Mouse (Mus musculus): ENCODE measurements around the gene Fzd10.

Gene Fzd10

DNA sequence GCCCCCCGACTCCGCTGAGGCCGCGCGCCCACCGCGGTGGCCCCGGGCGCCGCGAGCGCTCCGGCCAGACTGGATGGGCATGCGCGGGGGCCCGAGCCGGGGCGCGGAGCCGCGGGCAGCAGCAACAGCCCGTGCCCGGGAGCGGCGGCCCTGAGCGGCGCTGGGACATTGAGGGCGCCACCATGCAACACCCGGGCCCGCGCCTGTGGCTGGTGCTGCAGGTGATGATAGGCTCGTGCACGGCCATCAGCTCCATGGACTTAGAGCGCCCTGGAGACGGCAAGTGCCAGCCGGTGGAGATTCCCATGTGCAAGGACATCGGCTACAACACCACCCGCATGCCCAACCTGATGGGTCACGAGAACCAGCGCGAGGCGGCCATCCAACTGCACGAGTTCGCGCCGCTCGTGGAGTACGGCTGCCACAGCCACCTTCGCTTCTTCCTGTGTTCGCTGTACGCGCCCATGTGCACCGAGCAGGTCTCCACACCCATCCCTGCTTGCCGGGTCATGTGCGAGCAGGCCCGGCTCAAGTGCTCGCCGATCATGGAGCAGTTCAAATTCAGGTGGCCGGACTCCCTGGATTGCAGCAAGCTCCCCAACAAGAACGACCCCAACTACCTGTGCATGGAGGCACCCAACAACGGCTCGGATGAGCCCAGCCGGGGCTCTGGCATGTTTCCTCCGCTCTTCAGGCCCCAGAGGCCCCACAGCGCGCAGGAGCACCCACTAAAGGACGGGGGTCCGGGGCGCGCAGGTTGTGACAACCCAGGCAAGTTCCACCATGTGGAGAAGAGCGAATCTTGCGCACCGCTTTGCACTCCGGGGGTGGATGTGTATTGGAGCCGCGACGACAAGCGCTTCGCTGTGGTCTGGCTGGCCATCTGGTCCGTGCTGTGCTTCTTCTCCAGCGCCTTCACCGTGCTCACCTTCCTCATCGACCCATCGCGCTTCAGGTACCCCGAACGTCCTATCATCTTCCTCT lies 684 bp downstream of the Fzd10 start:
- no peak for DNase-seq (ENCODE audit: low spot score in 2 of 2)

DNA sequence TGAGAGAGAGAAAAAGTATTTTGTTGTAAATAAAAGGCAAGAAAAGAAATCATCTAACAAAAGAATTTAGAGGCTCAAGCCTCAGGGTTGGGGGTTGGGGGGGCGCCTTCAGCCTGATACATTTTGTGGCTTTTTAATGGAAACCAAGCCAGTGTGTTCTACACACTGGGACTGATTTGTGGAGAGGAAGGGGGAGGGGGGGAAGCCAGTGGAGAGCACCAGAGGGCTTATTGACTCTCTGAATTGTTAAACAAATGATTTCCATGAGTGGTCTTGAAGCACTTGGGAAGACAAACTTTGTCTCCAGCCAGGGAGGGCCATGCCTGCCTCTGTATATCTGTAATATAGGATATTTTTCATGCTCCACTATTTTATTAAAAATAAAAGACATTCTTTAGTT lies 3.0 kb downstream of the Fzd10 start:
- DNase-seq (ENCODE audit: low spot score in 2 of 2): no peak

DNA sequence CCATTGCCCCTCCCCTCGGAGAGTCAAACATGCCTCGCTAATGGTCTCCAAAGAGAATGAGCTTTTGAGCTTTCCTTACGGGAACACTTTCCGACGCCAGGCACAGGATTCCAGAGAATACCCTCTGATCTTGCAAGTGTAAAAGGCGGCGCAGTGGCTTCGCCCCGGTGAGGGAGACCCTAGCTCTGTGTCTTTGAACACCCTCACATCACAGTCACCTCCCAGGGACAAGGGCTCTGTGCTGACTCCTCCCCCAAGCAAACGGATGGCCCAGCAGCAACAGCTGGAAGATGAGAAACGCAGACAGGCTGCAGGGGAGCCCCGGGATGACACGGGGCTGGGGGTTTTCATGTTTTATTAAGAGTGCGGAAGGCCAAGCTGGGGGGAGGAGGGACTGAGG lies 6.0 kb downstream of the Fzd10 start:
- DNase-seq (ENCODE audit: low spot score in 2 of 2): no peak

GRCm38 (mm10) chr5:128609091-128609490 lies 8.4 kb downstream of the Fzd10 start:
- no peak for DNase-seq (ENCODE audit: low spot score in 2 of 2)

- no peak for DNase-seq (ENCODE audit: low spot score in 2 of 2)
These were observed 17.0 kb downstream of the Fzd10 start for GRCm38 (mm10) chr5:128617621-128618020.

GRCm38 (mm10) chr5:128619987-128620386 lies 19.3 kb downstream of the Fzd10 start:
- DNase-seq (ENCODE audit: low spot score in 2 of 2): no peak

DNA sequence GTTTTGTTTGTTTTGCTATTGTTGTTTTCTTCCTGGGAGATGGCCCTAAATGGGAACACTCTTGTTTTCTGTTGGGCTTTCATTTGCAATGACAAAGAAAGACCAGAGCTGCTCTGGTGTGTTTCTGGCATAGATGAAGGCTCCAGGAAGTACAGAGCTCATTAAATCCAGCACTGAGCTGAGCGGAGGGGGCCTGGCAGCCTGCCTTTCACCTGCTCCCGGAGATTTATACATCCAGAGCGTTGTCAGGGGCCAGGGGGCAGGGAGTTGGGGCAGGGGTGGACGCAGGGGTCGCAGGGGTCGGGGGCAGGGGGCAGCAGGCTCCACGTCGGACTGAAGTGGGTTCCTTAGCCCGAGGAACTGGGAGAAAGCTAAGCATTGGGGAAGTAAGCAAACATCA lies 19.8 kb downstream of the Fzd10 start:
- no peak for DNase-seq (ENCODE audit: low spot score in 2 of 2)

GRCm38 (mm10) chr5:128627763-128628162 lies 27.1 kb downstream of the Fzd10 start:
- DNase-seq (ENCODE audit: low spot score in 2 of 2): no peak

DNA sequence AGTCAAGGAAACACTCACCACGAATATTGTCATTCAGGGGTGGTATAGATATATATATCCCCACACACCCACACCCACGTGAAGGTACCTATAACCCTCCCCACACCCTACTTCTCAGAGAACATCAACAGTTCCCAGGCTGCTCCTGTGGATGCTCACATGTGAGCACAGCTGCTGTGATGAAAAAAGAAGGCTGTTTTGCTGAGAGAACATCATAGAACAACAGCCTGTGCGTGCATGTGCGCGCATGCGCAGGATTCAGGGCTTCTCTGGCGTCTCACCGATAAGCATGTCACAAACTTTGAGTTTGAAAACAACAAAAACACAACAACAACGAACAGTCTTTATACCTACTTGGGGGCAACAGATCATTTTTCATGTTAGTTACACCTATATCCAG lies 36.0 kb downstream of the Fzd10 start:
- no peak for DNase-seq (ENCODE audit: low spot score in 2 of 2)

- no peak for DNase-seq (ENCODE audit: low spot score in 2 of 2)
These were observed 36.7 kb downstream of the Fzd10 start for GRCm38 (mm10) chr5:128637071-128638015.

GRCm38 (mm10) chr5:128638716-128639115 lies 38.1 kb downstream of the Fzd10 start:
- DNase-seq (ENCODE audit: low spot score in 2 of 2): no peak

- DNase-seq (ENCODE audit: low spot score in 2 of 2): no peak
These were observed 42.4 kb downstream of the Fzd10 start for GRCm38 (mm10) chr5:128643065-128643464.

GRCm38 (mm10) chr5:128645720-128646119 lies 45.1 kb downstream of the Fzd10 start:
- no peak for DNase-seq (ENCODE audit: low spot score in 2 of 2)

GRCm38 (mm10) chr5:128646286-128646685 lies 45.6 kb downstream of the Fzd10 start:
- DNase-seq (ENCODE audit: low spot score in 2 of 2): no peak

DNA sequence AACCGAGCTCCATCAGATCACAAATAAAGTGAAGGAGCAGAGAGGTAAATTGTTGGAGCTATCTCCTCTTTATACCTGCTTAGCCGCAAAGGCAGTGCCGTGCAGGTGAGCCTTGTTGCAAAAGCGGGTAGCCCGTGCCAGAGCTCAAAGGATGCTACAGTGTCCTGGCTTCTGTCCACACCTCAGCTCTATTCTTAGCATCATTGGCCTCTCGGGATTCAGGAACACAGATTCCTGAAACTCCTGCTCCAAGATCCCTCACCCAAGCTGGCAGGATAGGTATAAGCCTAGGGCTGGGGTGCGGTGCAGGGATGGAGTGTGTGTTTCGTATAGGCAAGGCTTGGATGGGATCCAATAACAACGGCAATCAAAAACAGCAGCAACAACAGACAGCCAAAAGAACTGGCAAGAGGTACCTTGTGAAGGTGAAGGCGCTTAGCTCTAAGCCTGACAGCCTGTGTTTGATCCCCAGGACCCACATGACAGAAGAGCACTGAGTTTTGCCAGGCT lies 46.6 kb downstream of the Fzd10 start:
- DNase-seq (ENCODE audit: low spot score in 2 of 2): no peak

DNA sequence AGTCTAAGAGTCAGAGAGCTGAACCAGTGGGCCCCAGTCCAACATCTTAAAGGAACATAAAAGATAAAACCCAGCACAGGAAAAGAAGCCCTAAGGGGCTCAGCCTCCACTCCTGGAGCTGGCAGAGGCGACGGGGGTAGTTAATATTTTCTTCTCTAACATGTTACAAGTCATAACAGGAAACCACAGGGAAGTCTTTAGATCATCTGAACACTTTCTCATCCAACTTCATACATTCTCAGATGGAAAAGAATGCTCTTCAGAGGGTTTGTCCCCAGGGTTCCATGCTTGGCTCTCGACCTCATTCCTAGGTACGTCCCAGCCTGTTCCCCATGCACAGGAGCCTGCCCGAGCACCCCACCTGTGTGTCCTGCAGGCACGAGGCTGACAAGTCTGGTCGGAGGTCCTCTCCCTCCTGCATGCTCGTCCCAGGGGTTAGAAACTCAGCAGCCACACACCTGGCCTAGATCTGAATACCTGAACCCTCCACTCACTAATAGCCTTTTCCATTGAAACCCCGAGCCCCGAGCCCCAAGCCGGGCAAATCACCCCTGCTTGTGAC lies 48.8 kb downstream of the Fzd10 start:
- no peak for DNase-seq (ENCODE audit: low spot score in 2 of 2)

All from frontal cortex, postnatal 14 days (tissue).